ENCODE assay signal across 8 mouse cellular contexts in the genomic region with DNA sequence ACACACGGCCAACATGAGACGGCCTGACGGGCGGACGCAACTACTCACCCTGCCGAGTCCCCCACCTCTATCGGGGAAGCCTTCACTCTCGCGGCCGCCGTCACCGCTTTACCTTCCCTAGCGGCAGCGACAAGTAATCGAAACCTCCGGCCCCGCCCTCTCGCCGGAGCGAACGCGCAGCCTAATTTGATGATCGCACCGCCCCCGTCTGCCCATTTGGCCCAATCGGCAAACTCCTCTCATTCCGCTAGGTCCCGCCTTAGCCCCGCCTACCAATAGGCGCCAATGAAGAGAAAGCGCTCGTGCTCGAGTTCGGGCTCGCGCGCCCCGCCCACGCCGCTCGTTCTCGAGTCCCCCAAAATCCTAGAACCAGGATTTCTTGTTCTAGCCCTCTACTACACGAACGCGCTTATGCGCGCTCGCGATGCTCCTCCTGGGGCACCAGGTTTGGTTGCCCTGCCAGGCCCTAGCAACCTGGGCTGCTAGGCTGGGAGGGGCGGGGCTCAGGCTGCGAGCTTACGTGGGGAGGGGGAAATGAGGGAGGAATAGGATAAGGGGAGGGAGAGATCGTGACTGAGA. TPM values are rescaled to one million over a fixed set of nuclear protein-coding genes. Genes with fewer than 3 reads are reported as not detected.
A peak's percentile ranks its signal among the peaks of the same experiment; 100 is the strongest.
DNase-seq lines count a peak whose midpoint lies in the region; ATAC-seq lines count a peak whose summit lies in the region.

A gene (minus strand): TSS at position 162 of the 579 bp plus-strand sequence.

- intact Hi-C loops in gastrocnemius, postnatal 14 days (cut with DNase I; ENCODE audit: low total_unique reads): no loop called here
- intact Hi-C loops in left cerebral cortex, postnatal 10 days (cut with DNase I): no loop called here

- ATAC-seq in inflammation-experienced regulatory T-cells, adult 6 months: peak; percentile 95
- peak; percentile 99 for ATAC-seq in megakaryocyte-erythroid progenitor cell, adult 5-6 weeks (replicated peaks; ENCODE audit: low FRiP score, low TSS enrichment, poor library complexity, severe bottlenecking)

- DNase-seq in adipocyte (ENCODE audit: low spot score): peak; percentile 98
- DNase-seq in embryo, embryonic 10 days (ENCODE audit: low spot score): peak; percentile 94
- peak; percentile 93 for DNase-seq in gastrocnemius, postnatal 14 days
- peak; percentile 92 to 97 for DNase-seq in left cerebral cortex, postnatal 10 days (ENCODE audit: extremely low spot score in 1 of 2, low spot score in 2 of 2)
- peak; percentile 91 for DNase-seq in right cerebral cortex, postnatal 25 days
- peak; percentile 91 to 92 for DNase-seq in urinary bladder, postnatal 4 days (ENCODE audit: low spot score in 2 of 2)

RNA-seq across cellular contexts. Expression of the gene that starts here (rescaled TPM):
- total RNA-seq in gastrocnemius, postnatal 14 days (2021): 1 to 10 TPM; 1.2 to 1.4 TPM
- polyA plus RNA-seq in inflammation-experienced regulatory T-cells, adult 6 months (2017; shearing (Covaris generic)): under 1 TPM; 0.42 to 0.56 (median 0.43) TPM
- total RNA-seq in left cerebral cortex, postnatal 10 days (2021): 100 to 1,000 TPM; 132 to 142 TPM
- 1.6 and 2.2 TPM in 2 replicates for total RNA-seq in megakaryocyte-erythroid progenitor cell, adult 5-6 weeks (2014; fragmentation: Nextera tagmentation)
- 0.66 and 1.6 TPM in 2 replicates for total RNA-seq in megakaryocyte-erythroid progenitor cell, adult 5-6 weeks (2017)

Comparison
In these comparisons a context has a peak if more than half of its experiments do, and no peak if none do; other contexts are left out.
1. Peak in every context shown above with its lines: DNase-seq and ATAC-seq.
2. RNA of the gene that starts here (total RNA-seq): 132 to 142 TPM in left cerebral cortex, postnatal 10 days; 0.66 to 2.2 TPM in megakaryocyte-erythroid progenitor cell, adult 5-6 weeks and 1.2 to 1.4 TPM in gastrocnemius, postnatal 14 days; every median in the first group is over 10 times any median in the second.
3. Peak in ATAC-seq in inflammation-experienced regulatory T-cells, adult 6 months; RNA of the gene not detected or under 1 TPM.